Mouse (Mus musculus) right cerebral cortex, postnatal 25 days (tissue): ENCODE results near the gene Tpbgl.
A peak's percentile ranks its signal among the peaks of the same experiment; 100 is the strongest.

Experiments used
- DNase-seq: peaks from one replicate; pipeline ENCODE4 v3.0.0; 2022

Tpbgl gene

DNA sequence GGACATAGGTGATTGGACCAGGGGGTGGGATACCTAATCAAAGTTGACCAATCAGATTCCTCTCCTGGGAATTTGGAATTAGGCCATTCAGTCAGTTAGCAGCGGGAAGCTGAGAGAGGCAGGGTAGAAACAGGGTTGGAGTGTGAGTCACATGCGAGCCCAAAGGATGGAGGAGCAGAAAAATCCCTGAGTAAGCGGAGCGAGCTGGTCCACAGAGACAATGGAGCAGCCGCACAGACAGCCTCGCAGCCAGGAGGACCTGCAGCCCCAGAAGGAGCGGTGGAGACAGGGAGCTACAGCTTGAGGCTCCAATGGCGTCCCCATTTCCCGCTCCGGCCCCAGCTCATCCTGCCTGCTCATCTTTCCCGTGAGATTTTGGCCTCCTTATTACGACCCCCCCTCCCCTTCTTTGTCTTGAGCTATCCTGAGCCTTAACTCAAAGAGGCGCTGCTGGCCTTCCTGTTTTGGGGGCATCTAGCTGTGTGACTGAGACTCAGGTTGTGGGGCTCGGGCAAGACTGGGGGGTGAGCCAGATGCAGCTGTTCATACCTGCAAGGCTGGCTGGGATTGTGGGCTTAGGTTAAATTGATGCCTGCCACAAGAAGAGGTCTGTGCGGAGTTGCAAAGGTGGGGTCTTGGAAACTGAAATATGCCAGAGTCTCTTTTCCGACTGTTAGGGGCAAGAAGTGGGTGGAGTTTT lies 47.3 kb downstream of the Tpbgl start:
- DNase-seq = peak; percentile 53

DNA sequence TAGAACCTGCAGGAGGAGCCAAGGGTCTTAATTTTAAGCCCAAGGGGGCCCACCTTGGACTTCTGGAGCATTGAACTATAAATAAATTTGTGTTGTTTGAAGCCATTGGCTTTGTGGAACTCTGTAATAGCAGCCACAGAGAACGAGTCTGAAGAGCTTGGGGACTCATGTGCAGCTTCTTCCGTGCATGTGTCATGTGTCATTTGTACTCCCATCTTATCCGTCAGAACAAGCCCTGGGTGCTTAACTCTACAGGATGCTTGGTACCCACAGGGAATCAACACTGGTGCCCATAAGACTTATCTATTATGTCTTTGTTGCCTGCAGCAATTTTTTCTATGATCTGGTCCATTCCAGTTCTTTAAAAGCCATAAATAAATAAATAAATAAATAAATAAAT lies 48.7 kb downstream of the Tpbgl start:
- DNase-seq = no peak
